Mouse (Mus musculus): ENCODE data around the gene Ninl.

Gene Ninl

DNA sequence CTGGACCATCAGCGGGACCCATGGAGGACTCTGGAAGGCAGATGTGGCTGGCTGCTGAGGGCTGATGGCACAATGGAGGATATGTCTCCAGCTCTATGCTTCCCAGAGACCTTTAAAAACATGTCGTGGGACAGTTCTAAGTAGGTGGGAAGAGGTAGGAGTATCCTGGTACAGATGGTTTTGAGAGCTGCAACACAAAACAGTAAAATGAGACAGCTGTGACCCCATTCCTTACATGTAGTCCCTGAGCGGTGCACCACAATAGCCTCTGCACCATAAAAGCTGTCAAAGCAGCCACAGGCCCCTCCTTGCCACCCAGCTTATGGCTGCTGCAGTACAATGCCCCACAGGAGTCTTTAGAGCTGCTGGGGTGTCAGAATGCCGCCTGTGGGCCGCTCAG is 41.6 kb downstream of the Ninl start:
- peak in 1 of 2 experiments; percentile 18 for DNase-seq (ENCODE audit: low spot score in 2 of 2)

DNA sequence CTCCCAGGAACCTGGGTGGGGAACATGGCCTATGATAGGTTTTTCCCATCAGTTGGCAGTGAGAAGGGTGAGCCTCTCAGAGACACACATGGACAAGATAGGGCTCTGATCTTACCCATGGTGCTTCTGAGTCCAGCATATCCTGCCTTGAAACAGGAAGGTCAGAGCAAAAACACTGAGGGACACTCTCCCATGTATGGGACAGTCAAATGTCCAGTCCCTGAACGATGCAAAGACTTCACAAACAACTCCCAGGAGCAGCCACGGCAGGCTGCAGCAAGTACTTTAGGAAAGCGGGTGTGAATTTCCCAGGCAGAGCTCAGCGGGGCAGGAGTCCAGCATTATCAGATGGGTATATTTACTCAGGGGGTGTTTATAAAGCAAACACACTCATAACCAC is 43.9 kb downstream of the Ninl start:
- DNase-seq (ENCODE audit: low spot score in 2 of 2), result no peak

DNA sequence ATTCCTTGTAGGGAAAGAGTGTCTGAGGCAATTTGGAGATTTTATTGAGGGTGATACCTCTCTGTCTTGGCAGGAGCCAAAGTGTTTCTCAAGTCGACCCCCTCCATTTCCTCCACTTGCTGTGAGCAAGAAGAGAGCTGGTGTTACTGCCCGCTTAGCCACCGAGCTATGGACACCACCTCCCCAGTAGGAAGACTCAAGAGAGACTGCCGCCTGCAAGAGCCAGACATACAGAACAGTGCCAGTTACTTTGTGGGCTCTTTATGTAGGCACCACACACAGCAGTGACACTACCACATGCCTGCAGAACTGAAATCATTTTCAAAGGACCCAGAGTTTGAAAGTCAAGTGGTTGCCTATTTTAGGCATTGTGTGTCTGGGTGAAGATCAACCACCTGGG is 48.1 kb downstream of the Ninl start:
- no peak for DNase-seq (ENCODE audit: low spot score in 2 of 2)

DNA sequence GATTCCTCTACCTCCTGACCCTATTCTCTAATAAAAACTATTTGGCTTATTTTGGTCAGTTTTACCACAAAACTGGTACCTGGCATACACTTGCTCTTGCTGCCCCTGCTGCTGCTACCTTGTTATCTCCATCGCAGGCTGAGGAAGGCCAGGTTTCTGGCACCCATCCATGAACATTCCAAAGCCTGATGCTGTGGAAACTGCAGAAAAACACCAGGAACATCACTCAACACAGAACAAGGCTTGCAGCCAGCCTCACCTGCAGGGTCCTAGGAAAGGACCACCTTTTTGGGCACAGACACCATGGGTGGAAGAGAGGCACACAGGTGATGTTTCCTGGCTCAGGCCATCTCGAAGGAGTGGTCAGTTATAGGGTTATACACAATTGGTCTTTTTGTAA is 48.7 kb downstream of the Ninl start:
- no peak for DNase-seq (ENCODE audit: low spot score in 2 of 2)

DNA sequence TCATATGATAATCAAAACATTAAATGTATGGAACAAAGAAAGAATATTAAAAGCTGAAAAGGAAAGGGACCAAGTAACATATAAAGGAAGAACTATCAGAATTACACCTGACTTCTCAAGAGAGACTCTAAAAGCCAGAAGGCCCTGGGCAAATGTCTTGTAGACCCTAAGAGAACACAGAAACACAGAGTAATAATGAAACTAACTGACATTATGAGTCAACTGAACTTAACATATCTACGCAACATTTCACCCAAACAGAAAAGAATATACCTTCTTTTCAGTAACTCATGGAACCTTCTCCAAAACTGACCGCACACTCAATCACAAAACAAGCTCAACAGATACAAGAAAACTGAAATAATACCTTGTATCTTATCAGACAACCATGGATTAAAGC is 53.8 kb downstream of the Ninl start:
- DNase-seq (ENCODE audit: low spot score in 2 of 2), result no peak

DNA sequence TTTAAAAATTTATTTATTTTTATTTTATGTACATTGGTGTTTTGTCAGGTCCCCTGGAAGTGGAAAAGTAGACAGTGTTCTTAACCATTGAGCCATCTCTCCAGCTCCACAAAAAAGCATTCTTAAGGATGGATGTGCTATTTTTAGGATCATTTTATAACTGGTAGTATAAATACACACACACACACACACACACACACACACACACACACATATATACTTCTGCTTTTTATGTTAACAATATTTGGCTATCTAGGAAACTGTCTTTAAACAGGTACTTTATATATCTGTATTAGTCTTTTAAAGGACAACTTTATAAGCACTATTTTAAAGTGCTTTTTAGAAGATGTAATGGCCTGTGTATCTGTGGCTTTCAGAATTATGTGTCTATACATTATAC is 57.1 kb downstream of the Ninl start:
- DNase-seq (ENCODE audit: low spot score in 2 of 2), result no peak

DNA sequence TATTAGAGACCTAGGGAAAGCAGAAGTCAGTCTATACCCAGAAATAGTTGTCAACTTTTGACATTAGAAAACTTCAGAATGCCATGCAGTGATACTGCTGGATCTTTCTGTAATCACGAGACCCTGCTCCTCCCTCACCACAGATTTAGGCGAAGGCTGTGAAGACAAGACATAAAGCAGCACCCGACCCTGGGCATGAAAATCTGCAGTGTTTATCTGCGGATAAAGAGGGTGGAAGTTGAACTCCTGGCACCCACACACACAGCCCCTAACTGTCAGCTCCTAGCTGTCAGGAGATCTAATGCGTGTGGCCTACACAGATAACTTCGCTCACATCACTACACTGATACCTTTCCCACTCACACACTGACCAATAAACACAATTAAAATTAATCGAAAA is 57.7 kb downstream of the Ninl start:
- DNase-seq (ENCODE audit: low spot score in 2 of 2), result no peak

DNA sequence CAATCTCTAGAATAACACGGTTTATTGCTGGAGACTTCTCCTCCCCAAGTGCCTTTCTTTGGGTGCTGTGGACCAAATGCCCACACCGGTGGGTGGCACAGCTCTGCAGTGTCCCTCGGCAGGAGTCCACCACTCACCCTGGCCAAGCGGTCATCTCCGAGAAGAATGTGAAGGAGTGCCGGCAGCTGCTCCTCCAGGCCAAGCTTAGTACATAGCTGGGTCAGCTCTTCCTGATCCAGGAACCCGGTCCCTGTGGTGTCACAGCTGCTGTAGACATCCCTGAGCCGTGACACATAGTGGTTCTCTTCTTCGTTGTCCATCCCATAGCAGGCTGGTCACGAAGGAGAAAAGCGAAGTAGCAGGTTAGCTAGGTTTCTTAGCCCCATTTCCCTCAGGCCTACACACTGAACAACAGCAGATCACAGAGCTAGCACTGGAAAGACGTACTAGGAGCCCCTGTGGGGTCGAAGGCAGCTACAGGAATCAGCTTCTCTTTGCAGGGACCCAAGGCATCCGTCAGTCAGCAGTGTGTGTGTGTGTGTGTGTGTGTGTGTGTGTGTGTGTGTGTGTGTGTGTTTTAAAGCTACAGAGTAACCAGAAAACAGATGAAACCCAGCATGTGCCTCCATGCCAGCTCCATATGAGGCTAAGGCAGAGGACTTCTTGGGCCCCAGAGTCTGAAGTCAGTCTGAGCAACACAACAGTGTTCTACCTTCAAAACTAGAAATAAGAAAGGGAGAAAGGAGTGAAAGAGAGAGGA is 59.1 kb downstream of the Ninl start:
- DNase-seq (ENCODE audit: low spot score in 2 of 2), result no peak

DNA sequence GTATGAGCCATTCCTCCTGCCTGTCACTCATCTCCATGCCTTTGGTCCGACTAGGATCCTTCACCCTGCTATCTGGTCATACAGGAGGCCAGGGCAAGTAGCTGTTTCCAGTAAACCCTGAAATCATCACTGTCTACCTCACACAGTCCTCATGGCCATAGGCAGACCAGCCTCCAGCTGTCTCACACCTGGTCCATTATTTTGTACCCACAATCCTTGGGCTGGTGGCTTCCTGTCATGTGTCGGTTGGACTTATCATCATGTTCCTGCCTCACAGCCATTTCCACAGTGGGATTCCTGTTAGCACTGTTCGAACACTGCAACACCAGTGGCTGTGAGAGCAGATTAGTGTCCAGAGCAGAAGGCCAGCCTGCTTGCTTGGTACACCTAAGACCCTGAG is 60.4 kb downstream of the Ninl start:
- no peak for DNase-seq (ENCODE audit: low spot score in 2 of 2)

DNA sequence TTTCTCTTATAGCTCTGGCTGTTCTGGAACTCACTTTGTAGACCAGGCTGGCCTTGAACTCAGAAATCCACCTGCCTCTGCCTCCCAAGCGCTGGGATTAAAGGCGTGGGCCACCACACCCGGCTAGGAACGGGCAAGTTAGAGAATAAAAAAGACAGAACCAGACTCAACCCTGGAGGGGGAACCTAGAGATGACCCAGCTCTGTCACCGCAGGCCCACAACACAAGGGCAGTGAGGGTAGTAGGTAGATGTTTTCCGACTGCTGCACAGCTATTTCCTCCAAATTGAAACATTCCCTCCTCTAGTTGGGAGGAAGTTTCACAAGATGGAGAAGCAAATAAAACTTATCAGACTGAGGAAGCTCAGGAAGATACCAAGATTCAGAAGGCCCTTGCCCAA is 61.5 kb downstream of the Ninl start:
- no peak for DNase-seq (ENCODE audit: low spot score in 2 of 2)

DNA sequence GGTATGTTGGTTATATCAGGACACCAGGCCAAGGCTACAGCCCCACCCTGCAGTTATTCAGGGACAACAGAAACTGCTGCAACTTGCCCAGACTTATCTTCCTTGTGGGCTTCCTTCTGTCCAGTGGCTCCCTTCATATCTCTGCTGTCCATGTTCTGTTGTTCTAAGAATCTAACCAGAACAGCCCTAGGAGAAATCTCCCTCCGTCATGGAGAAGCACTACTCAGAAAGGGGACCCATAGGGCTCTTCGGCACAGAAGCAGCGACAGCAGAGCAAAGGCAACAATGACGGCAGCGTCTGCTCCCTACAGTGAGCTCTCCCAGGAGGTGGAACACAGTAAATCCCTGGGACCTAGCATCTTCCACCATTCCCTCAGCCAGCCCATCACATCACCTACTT is 62.3 kb downstream of the Ninl start:
- no peak for DNase-seq (ENCODE audit: low spot score in 2 of 2)

DNA sequence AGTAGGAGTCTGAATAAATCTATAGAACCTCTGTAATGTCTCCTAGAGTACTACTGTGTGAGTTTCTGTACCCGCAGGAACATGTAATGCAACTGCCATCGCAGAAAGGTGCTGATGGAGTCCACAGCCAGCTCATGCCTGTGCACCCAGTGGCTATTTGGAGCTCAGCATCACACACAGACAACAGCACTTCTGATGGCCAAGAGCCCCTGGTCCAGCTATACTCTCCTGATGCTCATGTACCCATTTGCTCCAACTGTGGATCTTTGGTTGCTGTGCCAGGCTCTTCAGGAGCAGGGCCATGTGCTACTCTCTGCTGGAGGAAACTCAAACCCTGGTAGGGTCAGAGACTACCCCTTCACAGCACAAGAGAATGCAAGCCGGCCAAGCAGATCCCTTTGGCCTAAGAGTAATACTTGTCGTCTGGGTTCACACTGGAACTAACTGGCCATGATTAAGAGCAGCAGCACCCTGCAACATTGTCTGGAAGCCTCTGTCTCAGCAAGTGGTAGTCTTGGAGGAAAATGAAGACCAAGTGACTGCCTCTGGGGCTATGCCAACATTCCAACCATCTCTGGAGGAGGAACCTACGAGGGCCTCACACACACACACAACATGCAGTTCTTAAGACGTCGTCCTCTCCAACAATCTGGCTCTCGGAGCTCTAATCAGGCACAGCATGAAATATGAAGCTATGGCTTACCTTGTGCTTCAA is 65.6 kb downstream of the Ninl start:
- DNase-seq (ENCODE audit: low spot score in 2 of 2), result no peak

DNA sequence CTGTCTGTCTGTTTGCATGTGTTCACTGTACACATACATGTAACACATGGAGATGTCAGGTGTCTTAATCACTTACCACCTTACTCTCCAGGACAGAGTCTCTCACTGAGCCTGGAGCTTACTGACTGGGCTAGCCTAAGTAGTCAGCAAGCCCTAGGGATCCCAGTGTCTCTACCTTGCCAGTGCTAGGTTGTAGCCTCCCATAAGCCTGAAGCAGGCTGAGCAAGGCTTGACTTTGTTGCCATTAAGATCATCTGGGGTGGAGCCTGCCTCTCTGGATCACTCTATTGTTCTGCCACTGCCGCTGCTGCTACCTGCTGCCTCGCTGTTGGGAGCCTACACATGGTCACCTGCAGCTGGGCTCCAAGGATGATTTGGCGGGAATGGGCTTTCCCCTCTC is 66.5 kb downstream of the Ninl start:
- DNase-seq (ENCODE audit: low spot score in 2 of 2), result no peak

DNA sequence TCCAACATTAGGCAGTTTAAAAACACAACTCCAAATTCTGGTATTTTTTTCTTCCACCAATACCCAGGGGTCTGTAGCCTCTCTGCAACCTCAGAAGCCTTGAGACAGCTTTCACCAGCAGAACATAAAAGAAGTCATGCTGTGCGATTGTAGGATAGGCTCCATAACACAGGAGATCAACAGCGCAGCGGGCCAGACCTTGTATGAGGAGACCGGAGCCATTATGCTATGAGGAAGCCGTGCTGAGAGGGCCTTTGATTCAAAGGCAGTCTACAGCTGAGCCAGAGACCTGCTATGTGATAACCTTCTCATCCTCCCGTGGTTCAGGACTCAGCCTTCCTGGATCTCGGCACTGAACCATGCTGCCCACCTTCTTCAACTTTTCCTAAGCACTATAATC is 67.3 kb downstream of the Ninl start:
- DNase-seq (ENCODE audit: low spot score in 2 of 2), result no peak

DNA sequence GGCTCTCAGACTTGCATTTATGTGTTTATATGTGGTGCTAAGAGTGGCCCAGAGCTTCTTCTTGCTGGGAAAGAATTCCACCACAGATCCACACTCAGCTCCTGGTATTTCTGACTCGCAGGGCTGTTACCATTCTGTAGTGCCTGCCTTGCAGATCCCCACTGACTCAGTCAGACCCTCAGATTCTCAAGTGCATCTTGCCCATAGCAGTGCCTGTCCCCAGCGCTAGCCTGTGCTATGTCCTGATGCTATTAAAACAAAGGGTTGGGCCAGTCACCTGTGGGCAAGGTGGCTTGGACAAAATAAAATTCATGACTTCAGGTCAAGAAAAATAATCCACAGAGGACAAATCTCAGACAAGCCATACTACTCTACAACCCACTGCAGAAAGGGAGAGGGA is 70.0 kb downstream of the Ninl start:
- no peak for DNase-seq (ENCODE audit: low spot score in 2 of 2)

DNA sequence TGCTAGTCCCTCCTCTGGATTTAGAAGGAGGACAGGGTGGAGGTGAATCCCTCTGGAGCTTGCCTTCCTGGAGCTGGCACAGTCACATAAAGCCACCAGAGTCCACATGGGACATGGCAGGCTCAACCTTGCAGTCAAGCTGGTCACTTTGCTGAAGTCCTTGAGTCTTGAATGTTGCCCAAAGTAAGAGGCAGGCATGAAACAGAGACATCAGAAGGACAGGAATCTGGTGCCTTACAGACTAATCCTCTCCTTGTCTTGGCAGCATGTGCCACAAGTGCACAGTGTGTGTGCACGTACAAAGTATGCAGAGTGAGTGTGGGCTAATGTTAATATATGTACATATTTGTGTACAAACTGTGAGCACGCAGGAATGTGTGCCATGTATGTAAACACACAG is 71.7 kb downstream of the Ninl start:
- no peak for DNase-seq (ENCODE audit: low spot score in 2 of 2)

DNA sequence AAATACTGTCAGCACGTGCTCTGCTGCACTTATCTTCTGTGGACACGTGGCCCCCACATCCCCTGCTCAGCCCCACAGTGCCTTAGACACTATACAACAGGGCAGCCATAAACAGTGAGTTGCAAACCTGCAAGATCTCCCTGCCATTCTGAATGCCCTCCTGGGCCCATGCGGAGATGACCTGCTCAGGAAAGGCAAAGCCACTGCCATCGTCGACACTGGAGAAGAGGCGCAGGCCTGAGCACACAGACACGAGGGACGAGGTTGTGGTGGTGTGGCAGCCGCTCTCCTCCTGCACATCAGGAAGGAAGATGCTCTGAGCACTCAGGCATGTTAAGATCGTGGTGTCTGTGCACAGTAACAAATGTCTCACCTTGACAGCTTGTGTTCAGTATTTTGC is 73.2 kb downstream of the Ninl start:
- DNase-seq (ENCODE audit: low spot score in 2 of 2), result no peak

DNA sequence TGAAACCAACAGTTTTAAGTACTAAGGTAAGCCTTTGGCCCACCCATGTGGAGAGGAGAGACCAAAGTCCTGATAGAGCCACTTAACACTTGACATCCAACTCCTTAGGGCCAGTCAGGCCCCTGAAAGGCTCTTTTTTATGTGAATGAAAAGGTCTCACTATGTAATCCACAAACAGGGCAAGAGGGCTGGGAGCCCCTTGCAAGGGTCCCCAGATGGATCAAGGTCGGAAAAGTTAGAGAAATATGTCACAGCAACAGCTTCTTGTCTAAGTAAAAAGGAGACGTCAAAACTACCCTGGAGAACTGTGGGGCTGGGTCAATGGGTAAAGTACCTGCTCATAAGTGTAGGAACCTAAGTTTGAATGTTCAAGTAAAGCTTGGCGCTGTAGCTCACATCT is 74.5 kb downstream of the Ninl start:
- DNase-seq (ENCODE audit: low spot score in 2 of 2), result no peak

DNA sequence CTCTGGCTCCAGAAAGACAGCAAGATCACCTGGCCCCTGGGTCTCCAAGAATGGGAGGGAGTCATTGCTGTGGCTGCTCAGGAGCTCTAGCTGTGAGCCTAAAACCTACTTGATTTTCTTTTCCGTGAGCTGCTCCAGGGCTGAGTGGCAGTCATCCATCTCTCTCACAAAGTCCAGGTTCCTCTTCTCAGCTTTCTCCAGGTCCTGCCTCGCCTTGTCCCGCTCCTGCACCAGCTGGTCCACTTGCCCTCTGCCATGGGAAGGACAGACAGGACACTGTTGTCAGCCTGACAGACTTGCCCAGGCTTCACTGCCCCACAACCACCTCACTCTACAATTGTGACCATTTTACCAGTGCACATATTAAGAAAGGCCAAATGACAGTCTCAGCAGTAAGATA is 75.9 kb downstream of the Ninl start:
- no peak for DNase-seq (ENCODE audit: low spot score in 2 of 2)

DNA sequence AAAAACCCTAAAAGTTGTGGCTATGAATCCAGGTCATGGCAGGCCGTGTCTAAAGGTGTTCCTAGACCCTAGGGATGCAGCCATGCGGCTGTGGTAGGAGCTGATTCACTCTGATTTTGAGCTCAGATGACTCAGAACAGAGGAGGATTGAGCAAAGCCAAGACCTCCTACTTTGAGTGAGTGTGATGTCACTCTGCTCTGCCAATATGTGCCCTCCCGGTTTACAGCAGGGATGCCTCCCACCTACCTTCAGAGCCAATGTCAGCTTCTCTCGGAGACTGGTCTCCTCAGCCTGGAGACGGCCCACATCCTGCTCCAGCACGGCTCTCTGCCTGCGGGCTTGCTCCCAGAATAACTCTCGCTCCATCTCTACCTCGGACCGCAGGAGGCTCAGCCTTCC is 79.7 kb downstream of the Ninl start:
- peak; percentile 35 to 42 for DNase-seq (ENCODE audit: low spot score in 2 of 2)

DNA sequence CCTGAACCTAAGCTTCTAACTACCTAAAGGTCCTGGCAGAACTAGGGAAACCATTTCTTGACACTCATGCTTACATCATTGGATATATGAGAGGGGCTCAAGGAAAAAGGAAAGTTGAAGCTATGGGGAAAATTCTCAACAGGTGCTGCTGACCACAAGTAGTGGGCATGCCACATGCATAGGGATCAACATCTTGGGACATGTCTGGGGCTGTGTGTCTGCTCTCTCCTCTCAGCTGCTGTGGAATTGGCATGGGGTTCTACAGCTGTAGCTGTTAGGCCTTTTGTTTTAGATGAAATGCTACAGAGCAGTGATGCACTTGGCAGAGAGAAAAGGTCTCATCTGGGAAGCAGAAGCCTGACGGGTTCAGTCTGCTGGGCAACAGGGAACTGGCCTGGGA is 83.3 kb downstream of the Ninl start:
- no peak for DNase-seq (ENCODE audit: low spot score in 2 of 2)

DNA sequence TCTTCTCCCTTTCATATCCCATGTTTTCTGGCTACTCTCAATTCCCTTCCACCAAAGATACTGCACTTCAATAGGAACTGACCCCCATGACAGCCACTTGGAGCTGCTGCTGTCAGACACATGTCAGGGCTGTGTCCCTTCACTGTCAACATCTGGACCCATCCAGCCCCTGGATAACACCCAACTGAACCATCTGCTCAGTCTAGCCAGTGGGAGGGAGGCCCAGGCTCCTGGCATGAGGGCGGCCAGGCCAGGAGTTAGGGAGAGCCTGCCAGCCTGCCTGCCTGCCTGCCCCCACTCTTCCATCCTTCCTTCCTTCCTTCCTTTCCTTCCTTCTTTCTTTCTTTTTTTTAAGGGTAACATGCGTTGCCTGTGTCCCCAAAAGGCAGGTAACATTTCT is 88.0 kb downstream of the Ninl start:
- DNase-seq (ENCODE audit: low spot score in 2 of 2), result no peak

DNA sequence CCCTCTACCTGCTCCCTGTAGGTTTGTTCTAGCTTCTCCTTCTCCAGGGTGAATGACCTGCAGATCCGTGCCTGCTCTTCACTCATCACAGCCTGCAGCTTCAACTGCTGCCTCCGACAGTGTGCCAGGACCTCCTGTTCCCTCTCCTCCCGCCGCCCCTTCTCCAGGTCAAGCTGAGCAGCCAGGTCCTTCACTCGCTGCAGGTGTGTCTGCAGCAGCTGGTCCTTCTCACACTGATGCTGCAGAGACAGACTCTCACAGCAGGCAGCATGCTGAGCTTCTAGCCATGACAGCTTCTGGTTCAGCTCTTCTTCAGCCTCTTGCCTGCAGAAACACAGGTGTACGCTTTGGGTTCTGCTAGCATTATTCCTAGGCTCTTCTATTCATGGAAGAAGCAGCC is 89.1 kb downstream of the Ninl start:
- no peak for DNase-seq (ENCODE audit: low spot score in 2 of 2)

DNA sequence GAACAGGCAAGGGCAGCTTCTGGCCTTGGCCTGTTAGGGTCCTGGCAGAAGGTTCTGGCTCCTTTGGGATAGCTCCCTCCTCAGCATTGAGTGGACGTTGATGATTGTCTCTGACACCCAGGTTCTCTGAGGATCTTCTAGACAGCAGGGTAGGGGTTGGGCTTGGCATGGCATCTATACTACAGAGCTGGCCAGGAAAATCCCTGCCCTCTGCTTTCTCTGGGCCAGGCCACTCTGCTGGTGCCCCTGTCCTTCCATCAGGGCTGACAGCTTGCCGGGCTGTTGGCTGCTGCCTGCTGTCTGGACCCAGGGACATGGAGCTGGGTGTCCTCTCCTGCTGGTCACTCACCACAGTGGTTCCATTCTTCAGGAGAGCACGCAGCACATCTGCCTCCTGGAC is 89.5 kb downstream of the Ninl start:
- no peak for DNase-seq (ENCODE audit: low spot score in 2 of 2)

All from frontal cortex, postnatal 36 days (tissue).